Mouse (Mus musculus) CH12.LX (cell line): ENCODE measurements at regions not wholly inside any gene's neighbourhood (a gene's known extent, or its start where the extent isn't known, plus 50 kb on each side); places are given as distances from the start of the nearest gene placed in this dataset.

Experiments used
- CHD2 ChIP-seq: IDR thresholded peaks from 2 replicates; pipeline ENCODE4 v1.6.1; 2011; ENCODE audit warnings: low read length, improper control_type of control experiment
- CTCF ChIP-seq, 2 experiments: IDR thresholded peaks in 1 of 2; conservative IDR thresholded peaks in 1 of 2; 2 replicates each; pipeline ENCODE4 v1.5.1; 2011 to 2012; ENCODE audit warnings: low read depth in 2 of 2, low read length in 2 of 2, improper control_type of control experiment in 1 of 2, inconsistent platforms in 1 of 2, mild to moderate bottlenecking in 1 of 2, moderate library complexity in 1 of 2
- MAX ChIP-seq: IDR thresholded peaks from 2 replicates; pipeline ENCODE4 v1.6.1; 2011; ENCODE audit warnings: low read length, improper control_type of control experiment
- POLR2A ChIP-seq: IDR thresholded peaks from 2 replicates; pipeline ENCODE4 v1.6.1; 2011; ENCODE audit warnings: low read depth, mild to moderate bottlenecking, improper control_type of control experiment, low read length
- TCF12 ChIP-seq: IDR thresholded peaks from 2 replicates; pipeline ENCODE4 v1.6.1; 2014; ENCODE audit warnings: low read depth, mild to moderate bottlenecking, inconsistent platforms, low read length, improper control_type of control experiment
- USF1 ChIP-seq: IDR thresholded peaks from 2 replicates; pipeline ENCODE4 v1.6.1; 2014; ENCODE audit warnings: low read depth, mild to moderate bottlenecking, inconsistent platforms, low read length, improper control_type of control experiment

- no peak for TF ChIP-seq CTCF (conservative IDR thresholded peaks at IDR 0.05 in 1 of 2, IDR thresholded peaks at IDR 0.05 in 1 of 2; ENCODE audit: low read depth in 2 of 2, low read length in 2 of 2)
- TF ChIP-seq POLR2A: no peak
- no peak for TF ChIP-seq TCF12
- no peak for TF ChIP-seq USF1
- no peak for TF ChIP-seq CHD2
- no peak for TF ChIP-seq MAX
These were observed 2649.8 kb upstream of the Gm7489 start for GRCm38 (mm10) chr15:51234873-51235272.
